15 mouse cellular contexts compared by ENCODE assay signal in genomic region chr12:84962606-84963005, GRCm38 (mm10). TPM values are rescaled to one million over a fixed set of nuclear protein-coding genes. Genes with fewer than 3 reads are reported as not detected.
DNase-seq lines count a peak whose midpoint lies in the region; ATAC-seq lines count a peak whose summit lies in the region.
"Had no signal": no experiment of that assay in that cellular context is flagged by ENCODE, and none has a peak within 500 bp of the region (broad histone marks: within the 10 kb centered on the region; RNA-seq: fewer than 3 reads in every experiment).

No protein-coding gene starts in this region.

- no peaks in the 10 kb centered on the region for H3K27me3 ChIP-seq in heart, embryonic 12.5 days (replicated peaks)
- H3K27me3 ChIP-seq: CH12.LX; embryonic facial prominence, embryonic 15.5 days; lung, embryonic 15.5 days had no signal

- H3K4me2 ChIP-seq in heart, embryonic 12.5 days: peak overlapping the region; percentile 53
- H3K4me2 ChIP-seq: embryonic facial prominence, embryonic 15.5 days; lung, embryonic 15.5 days had no signal

- peaks cover 26% of the 10 kb centered on the region for H3K4me1 ChIP-seq in heart, embryonic 12.5 days (replicated peaks)
- H3K4me1 ChIP-seq: embryonic facial prominence, embryonic 15.5 days; midbrain, embryonic 10.5 days had no signal

- H3K9ac ChIP-seq in heart, embryonic 12.5 days: no peak overlapping the region; the same call in 1 of the 2 replicates
- H3K9ac ChIP-seq: embryonic facial prominence, embryonic 15.5 days; lung, embryonic 15.5 days had no signal

- WGBS in heart, embryonic 12.5 days: 20% methylated on average over 7 of the region's 7 CpGs

- H3K4me3 ChIP-seq in heart, embryonic 12.5 days: no peak overlapping the region
- H3K4me3 ChIP-seq: embryonic facial prominence, embryonic 15.5 days; lung, embryonic 15.5 days; midbrain, embryonic 10.5 days had no signal

- intact Hi-C loops in heart, postnatal 36 days (cut with DNase I): no loop called here
- intact Hi-C loops in left cerebral cortex, postnatal 36 days (cut with DNase I): no loop called here

- peaks cover 17% of the 10 kb centered on the region for H3K36me3 ChIP-seq in heart, embryonic 12.5 days

- no peak for DNase-seq in heart, postnatal 36 days
- DNase-seq in liver: peak; percentile 87
- DNase-seq in spleen, postnatal 14 days (ENCODE audit: low spot score in 2 of 2): peak; percentile 6 to 20
- no peak for DNase-seq in left cerebral cortex, postnatal 36 days (ENCODE audit: low spot score in 2 of 2)
- no peak for DNase-seq in adrenal gland, postnatal 25 days
- DNase-seq: adrenal gland, postnatal 36 days; cerebellum, adult 8-10 months; kidney, adult 18-20 months had no signal

- peak; percentile 93 for ATAC-seq in heart, embryonic 12.5 days (ENCODE audit: insufficient number of reproducible peaks, low FRiP score)
- ATAC-seq in common myeloid progenitor, adult 5-6 weeks (replicated peaks; ENCODE audit: low read depth, poor library complexity, severe bottlenecking): peak; percentile 68
- ATAC-seq in frontal cortex, adult (ENCODE audit: low TSS enrichment): no peak

- H3K9me3 ChIP-seq in heart, embryonic 12.5 days (replicated peaks): no peaks in the 10 kb centered on the region
- H3K9me3 ChIP-seq: embryonic facial prominence, embryonic 15.5 days; lung, embryonic 15.5 days; midbrain, embryonic 10.5 days had no signal

- peak overlapping the region; percentile 70 for H3K27ac ChIP-seq in heart, embryonic 12.5 days (ENCODE audit: poor library complexity, severe bottlenecking)
- H3K27ac ChIP-seq: embryonic facial prominence, embryonic 15.5 days; lung, embryonic 15.5 days; midbrain, embryonic 10.5 days had no signal

RNA-seq across cellular contexts. Expression of gene Fcf1, which starts 8.1 kb away (rescaled TPM):
- polyA plus RNA-seq in heart, embryonic 12.5 days (2016; fragmentation: Nextera tagmentation; extraction: Ambion mirVana): 79.4 and 80.3 TPM in 2 replicates
- 10 to 100 TPM; 37.0 to 37.2 TPM for total RNA-seq in heart, postnatal 36 days (2021)
- total RNA-seq in common myeloid progenitor, adult 5-6 weeks (2017): 121 and 151 TPM in 2 replicates
- total RNA-seq in left cerebral cortex, postnatal 36 days (2021): 10 to 100 TPM; 30.1 to 34.3 TPM
- total RNA-seq in adrenal gland, postnatal 25 days (2021): 94.7 and 95.8 TPM in 2 replicates

RNA-seq across cellular contexts. Expression of gene Arel1, which starts 8.1 kb away (rescaled TPM):
- polyA plus RNA-seq in heart, embryonic 12.5 days (2016; fragmentation: Nextera tagmentation; extraction: Ambion mirVana): 14.4 and 15.4 TPM in 2 replicates
- 10 to 100 TPM; 40.4 to 46.7 TPM for total RNA-seq in heart, postnatal 36 days (2021)
- 26.7 and 29.2 TPM in 2 replicates for total RNA-seq in common myeloid progenitor, adult 5-6 weeks (2017)
- total RNA-seq in left cerebral cortex, postnatal 36 days (2021): 100 to 1,000 TPM in 1 of 2 experiments, 10 to 100 TPM in 1; 96.2 to 112 TPM
- 30.9 and 37.3 TPM in 2 replicates for total RNA-seq in adrenal gland, postnatal 25 days (2021)

RNA-seq across cellular contexts. Expression of gene Ylpm1, which starts 33.5 kb away (rescaled TPM):
- 21.1 and 24.3 TPM in 2 replicates for polyA plus RNA-seq in heart, embryonic 12.5 days (2016; fragmentation: Nextera tagmentation; extraction: Ambion mirVana)
- total RNA-seq in heart, postnatal 36 days (2021): 10 to 100 TPM; 26.3 to 27.7 TPM
- 110 and 112 TPM in 2 replicates for total RNA-seq in common myeloid progenitor, adult 5-6 weeks (2017)
- 100 to 1,000 TPM in 1 of 2 experiments, 10 to 100 TPM in 1; 94.2 to 141 TPM for total RNA-seq in left cerebral cortex, postnatal 36 days (2021)
- total RNA-seq in adrenal gland, postnatal 25 days (2021): 63.0 and 66.6 TPM in 2 replicates

Comparison
In these comparisons a context has a peak if more than half of its experiments do, and no peak if none do; other contexts are left out.
1. DNase-seq: peak in liver (single experiment) and spleen, postnatal 14 days (2 of 2); none in heart, postnatal 36 days (0 of 2), left cerebral cortex, postnatal 36 days (0 of 2) and adrenal gland, postnatal 25 days (single experiment).